ENCODE assay signal across 23 mouse cellular contexts in the genomic region with DNA sequence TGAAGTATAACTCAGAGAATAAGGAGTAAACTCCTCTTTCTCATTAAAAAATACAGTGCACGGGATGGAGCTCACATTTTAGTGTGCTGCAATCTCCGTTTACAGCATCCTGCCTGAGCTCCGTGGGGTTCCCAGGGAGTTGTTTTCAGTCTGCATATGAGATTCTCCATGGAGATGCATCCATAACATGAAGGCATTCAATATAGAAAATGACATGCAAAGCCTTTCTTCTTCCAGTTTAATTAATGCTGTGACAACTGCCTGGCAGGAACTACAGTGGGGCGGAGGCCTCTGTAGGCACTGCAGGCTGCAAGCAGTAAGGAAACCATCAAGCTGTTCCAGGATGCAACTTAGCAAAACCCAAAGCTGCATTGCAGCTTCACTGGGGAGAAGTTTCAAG.
A peak's percentile ranks its signal among the peaks of the same experiment; 100 is the strongest.
DNase-seq lines count a peak whose midpoint lies in the region; ATAC-seq lines count a peak whose summit lies in the region.
"Had no signal": no experiment of that assay in that cellular context is flagged by ENCODE, and none has a peak within 500 bp of the region (broad histone marks: within the 10 kb centered on the region; RNA-seq: fewer than 3 reads in every experiment).

No protein-coding gene starts in this region.

- DNase-seq in forebrain, embryonic 11.5 days (ENCODE audit: low spot score): no peak
- DNase-seq in midbrain, embryonic 10.5 days (ENCODE audit: low spot score): no peak
- DNase-seq in midbrain, embryonic 14.5 days: peak; percentile 66
- DNase-seq in retina, postnatal 1 day: peak; percentile 48
- no peak for DNase-seq in c-Kit-positive CD71-positive TER-119-positive erythroid progenitor cells, embryonic 14.5 days (ENCODE audit: low spot score)
- DNase-seq: adrenal gland, postnatal 10 days; cerebellum, adult 18-20 months; cerebellum, postnatal 36 days; gastrocnemius, adult 2 months; kidney, adult 2 months; kidney, postnatal 25 days; lung, adult 18-20 months; lung, postnatal 14 days; thymus, postnatal 14 days had no signal

- H3K4me2 ChIP-seq in forebrain, embryonic 13.5 days: no peak overlapping the region
- H3K4me2 ChIP-seq in forebrain, embryonic 11.5 days (ENCODE audit: low read depth, low read length, severe bottlenecking): no peak overlapping the region
- H3K4me2 ChIP-seq in midbrain, embryonic 12.5 days (replicated peaks): no peak overlapping the region
- peak overlapping the region; percentile 9; the same call in 1 of the 2 replicates for H3K4me2 ChIP-seq in midbrain, embryonic 14.5 days (ENCODE audit: low read length)
- no peak overlapping the region for H3K4me2 ChIP-seq in kidney, embryonic 15.5 days
- H3K4me2 ChIP-seq: embryonic facial prominence, embryonic 15.5 days; heart, embryonic 13.5 days; liver, embryonic 11.5 days had no signal

- WGBS in forebrain, embryonic 13.5 days: 40% methylated on average over 4 of the region's 4 CpGs
- WGBS in forebrain, embryonic 11.5 days: 69% methylated on average over 4 of the region's 4 CpGs
- WGBS in midbrain, embryonic 12.5 days: 37% methylated on average over 4 of the region's 4 CpGs
- WGBS in midbrain, embryonic 10.5 days: 80% methylated on average over 4 of the region's 4 CpGs
- 17% methylated on average over 4 of the region's 4 CpGs for WGBS in midbrain, embryonic 14.5 days
- WGBS in kidney, embryonic 15.5 days: 71% methylated on average over 4 of the region's 4 CpGs

- no peak overlapping the region for H3K27ac ChIP-seq in forebrain, embryonic 13.5 days
- H3K27ac ChIP-seq in forebrain, embryonic 11.5 days (ENCODE audit: low read depth, low read length): no peak overlapping the region
- H3K27ac ChIP-seq in midbrain, embryonic 12.5 days (replicated peaks): no peak overlapping the region
- H3K27ac ChIP-seq in midbrain, embryonic 10.5 days (replicated peaks): no peak overlapping the region
- no peak overlapping the region; the same call in 1 of the 2 replicates for H3K27ac ChIP-seq in midbrain, embryonic 14.5 days (replicated peaks; ENCODE audit: low read depth, low read length)
- no peak overlapping the region for H3K27ac ChIP-seq in kidney, embryonic 15.5 days
- H3K27ac ChIP-seq: embryonic facial prominence, embryonic 15.5 days; gastrocnemius, adult 2 months; heart, embryonic 13.5 days; left cerebral cortex, adult 2 months had no signal

- no peak overlapping the region for H3K9ac ChIP-seq in forebrain, embryonic 13.5 days
- no peak overlapping the region for H3K9ac ChIP-seq in forebrain, embryonic 11.5 days (ENCODE audit: low read length)
- no peak overlapping the region for H3K9ac ChIP-seq in midbrain, embryonic 12.5 days (replicated peaks)
- no peak overlapping the region for H3K9ac ChIP-seq in midbrain, embryonic 14.5 days (replicated peaks; ENCODE audit: low read length)
- no peak overlapping the region for H3K9ac ChIP-seq in kidney, embryonic 15.5 days
- H3K9ac ChIP-seq: embryonic facial prominence, embryonic 15.5 days; heart, embryonic 13.5 days had no signal

- ATAC-seq in forebrain, embryonic 13.5 days: peak; percentile 48; the same call in 1 of the 2 replicates
- no peak for ATAC-seq in forebrain, embryonic 11.5 days (replicated peaks; ENCODE audit: low FRiP score)
- peak; percentile 41 for ATAC-seq in midbrain, embryonic 12.5 days (ENCODE audit: low FRiP score, low read depth)
- ATAC-seq in midbrain, embryonic 14.5 days (ENCODE audit: low FRiP score, low TSS enrichment): peak; percentile 34; the same call in 1 of the 2 replicates
- no peak for ATAC-seq in kidney, embryonic 15.5 days (replicated peaks; ENCODE audit: low FRiP score)
- ATAC-seq: inflammation-experienced regulatory T-cells, adult 6 months; Patski had no signal

- no peaks in the 10 kb centered on the region for H3K9me3 ChIP-seq in forebrain, embryonic 13.5 days (replicated peaks)
- no peaks in the 10 kb centered on the region for H3K9me3 ChIP-seq in forebrain, embryonic 11.5 days (ENCODE audit: control insufficient read depth, low read length)
- no peaks in the 10 kb centered on the region for H3K9me3 ChIP-seq in midbrain, embryonic 12.5 days
- no peaks in the 10 kb centered on the region for H3K9me3 ChIP-seq in midbrain, embryonic 10.5 days (replicated peaks)
- H3K9me3 ChIP-seq in midbrain, embryonic 14.5 days (ENCODE audit: control insufficient read depth, low read length): no peaks in the 10 kb centered on the region
- no peaks in the 10 kb centered on the region for H3K9me3 ChIP-seq in kidney, embryonic 15.5 days (replicated peaks)
- H3K9me3 ChIP-seq: embryonic facial prominence, embryonic 15.5 days; heart, embryonic 13.5 days had no signal

- H3K36me3 ChIP-seq in forebrain, embryonic 13.5 days (ENCODE audit: poor library complexity, severe bottlenecking): no peaks in the 10 kb centered on the region
- H3K36me3 ChIP-seq in forebrain, embryonic 11.5 days (ENCODE audit: control insufficient read depth, insufficient read depth, low read length): no peaks in the 10 kb centered on the region
- no peaks in the 10 kb centered on the region for H3K36me3 ChIP-seq in midbrain, embryonic 12.5 days
- no peaks in the 10 kb centered on the region for H3K36me3 ChIP-seq in midbrain, embryonic 10.5 days
- no peaks in the 10 kb centered on the region for H3K36me3 ChIP-seq in midbrain, embryonic 14.5 days (ENCODE audit: control insufficient read depth, insufficient read depth, low read length)
- H3K36me3 ChIP-seq in kidney, embryonic 15.5 days: no peaks in the 10 kb centered on the region
- H3K36me3 ChIP-seq: embryonic facial prominence, embryonic 15.5 days; heart, embryonic 13.5 days had no signal

- H3K4me1 ChIP-seq in forebrain, embryonic 13.5 days: peaks cover 6% of the 10 kb centered on the region; the same call in 1 of the 2 replicates
- H3K4me1 ChIP-seq in forebrain, embryonic 11.5 days (replicated peaks; ENCODE audit: control insufficient read depth, insufficient read depth, low read length): no peaks in the 10 kb centered on the region
- 0 out of 2 replicates have a peak, but pooled peaks cover 3% of the 10 kb centered on the region for H3K4me1 ChIP-seq in midbrain, embryonic 12.5 days
- peaks cover 4% of the 10 kb centered on the region; the same call in 1 of the 2 replicates for H3K4me1 ChIP-seq in midbrain, embryonic 10.5 days
- H3K4me1 ChIP-seq in midbrain, embryonic 14.5 days (ENCODE audit: control insufficient read depth, insufficient read depth, low read length): peaks cover 6% of the 10 kb centered on the region; the same call in 1 of the 2 replicates
- H3K4me1 ChIP-seq in kidney, embryonic 15.5 days: no peaks in the 10 kb centered on the region
- H3K4me1 ChIP-seq: embryonic facial prominence, embryonic 15.5 days; heart, embryonic 13.5 days had no signal

- H3K27me3 ChIP-seq in forebrain, embryonic 13.5 days: no peaks in the 10 kb centered on the region
- H3K27me3 ChIP-seq in forebrain, embryonic 11.5 days (ENCODE audit: control insufficient read depth, insufficient read depth, low read length): no peaks in the 10 kb centered on the region
- H3K27me3 ChIP-seq in midbrain, embryonic 12.5 days: no peaks in the 10 kb centered on the region; the same call in 1 of the 2 replicates
- no peaks in the 10 kb centered on the region for H3K27me3 ChIP-seq in midbrain, embryonic 10.5 days (ENCODE audit: low read depth, poor library complexity, severe bottlenecking)
- H3K27me3 ChIP-seq in midbrain, embryonic 14.5 days (ENCODE audit: control insufficient read depth, insufficient read depth, low read length): no peaks in the 10 kb centered on the region
- H3K27me3 ChIP-seq in kidney, embryonic 15.5 days: no peaks in the 10 kb centered on the region
- H3K27me3 ChIP-seq: embryonic facial prominence, embryonic 15.5 days; heart, embryonic 13.5 days had no signal

- H3K4me3 ChIP-seq in forebrain, embryonic 13.5 days: no peak overlapping the region
- no peak overlapping the region for H3K4me3 ChIP-seq in forebrain, embryonic 11.5 days (ENCODE audit: low read depth, low read length)
- H3K4me3 ChIP-seq in midbrain, embryonic 12.5 days: no peak overlapping the region
- no peak overlapping the region for H3K4me3 ChIP-seq in midbrain, embryonic 10.5 days
- H3K4me3 ChIP-seq in midbrain, embryonic 14.5 days (replicated peaks; ENCODE audit: low read depth, low read length): no peak overlapping the region
- no peak overlapping the region for H3K4me3 ChIP-seq in kidney, embryonic 15.5 days (replicated peaks)
- H3K4me3 ChIP-seq: embryonic facial prominence, embryonic 15.5 days; gastrocnemius, adult 2 months; heart, embryonic 13.5 days; left cerebral cortex, adult 2 months had no signal

Comparison
In these comparisons a context has a peak if more than half of its experiments do, and no peak if none do; other contexts are left out.
1. ATAC-seq: peak in forebrain, embryonic 13.5 days (single experiment), midbrain, embryonic 12.5 days (single experiment) and midbrain, embryonic 14.5 days (single experiment); none in forebrain, embryonic 11.5 days (single experiment) and kidney, embryonic 15.5 days (single experiment).
2. DNase-seq: peak in midbrain, embryonic 14.5 days (single experiment) and retina, postnatal 1 day (single experiment); none in forebrain, embryonic 11.5 days (single experiment), midbrain, embryonic 10.5 days (single experiment) and c-Kit-positive CD71-positive TER-119-positive erythroid progenitor cells, embryonic 14.5 days (single experiment).